Mouse (Mus musculus) Muller cell, postnatal 12 days (primary cell): ENCODE results near the gene Mrps9.

Experiments used
- DNase-seq: peaks from one replicate; pipeline ENCODE4 v3.0.0-alpha.2; 2015; ENCODE audit errors: inconsistent ontology term

Mrps9 gene

GRCm38 (mm10) chr1:42905148-42905547, 54.1 kb downstream of the Mrps9 start:
- DNase-seq: no peak

- DNase-seq: no peak
Observed at GRCm38 (mm10) chr1:42906696-42907095, 55.7 kb downstream of the Mrps9 start.

DNA sequence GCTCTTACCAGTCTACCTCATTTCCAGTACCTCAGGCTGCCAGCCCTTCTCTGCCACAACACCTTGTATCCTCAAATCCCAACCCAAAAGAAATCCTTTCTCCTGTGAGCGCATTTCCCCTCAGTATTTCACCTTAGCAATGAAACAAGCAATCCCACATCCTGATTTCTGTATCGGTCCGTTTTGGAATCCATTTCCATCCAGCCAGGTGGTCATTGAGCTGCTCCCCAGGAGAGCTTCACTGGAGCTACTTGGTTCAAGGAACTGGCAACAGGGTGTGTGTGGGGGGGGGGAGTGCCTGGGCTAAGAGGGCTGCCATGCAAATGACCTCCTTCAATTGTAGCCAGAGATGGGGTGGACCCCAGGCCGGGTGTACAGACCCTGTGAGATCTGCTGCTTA, 56.1 kb downstream of the Mrps9 start:
- no peak for DNase-seq

GRCm38 (mm10) chr1:42915062-42915461, 64.0 kb downstream of the Mrps9 start:
- peak; percentile 19 for DNase-seq

DNA sequence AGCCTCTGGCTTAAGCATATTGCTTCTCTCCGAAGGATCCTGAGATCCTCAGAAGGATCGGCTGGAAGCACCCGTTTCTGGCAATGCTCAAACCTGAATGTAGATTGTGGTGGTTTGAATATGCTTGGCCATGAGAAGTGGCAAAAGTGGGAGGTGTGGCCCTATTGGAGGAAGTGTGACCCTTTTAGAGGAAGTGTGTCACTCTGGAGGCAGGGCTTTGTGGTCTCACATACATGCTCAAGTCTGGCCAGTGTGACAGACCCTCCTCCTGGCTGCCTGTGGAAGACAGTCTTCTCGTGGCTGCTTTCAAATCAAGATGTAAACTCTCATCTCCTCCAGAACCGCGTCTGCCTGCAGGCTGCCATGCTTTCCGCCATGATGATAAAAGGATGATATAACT, 65.7 kb downstream of the Mrps9 start:
- no peak for DNase-seq

DNA sequence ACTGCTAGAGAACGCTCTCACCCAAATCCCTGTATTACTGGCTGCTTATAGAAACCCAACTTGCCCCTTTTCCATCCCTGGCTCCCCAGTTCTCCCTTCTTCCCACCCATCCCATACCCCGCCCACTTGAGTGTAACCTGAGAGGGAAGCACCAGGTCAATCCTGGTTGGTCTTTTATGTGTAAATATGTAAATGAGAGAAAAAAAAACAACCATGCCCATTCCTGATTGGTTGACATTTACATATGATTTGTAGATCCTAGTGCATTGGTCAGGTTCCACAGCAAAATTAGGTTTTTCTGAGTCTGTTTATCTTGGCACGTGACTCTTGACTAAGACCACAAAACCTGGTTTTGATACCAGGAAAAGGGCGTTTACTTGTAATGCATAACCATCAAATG, 66.9 kb downstream of the Mrps9 start:
- peak; percentile 14 for DNase-seq

DNA sequence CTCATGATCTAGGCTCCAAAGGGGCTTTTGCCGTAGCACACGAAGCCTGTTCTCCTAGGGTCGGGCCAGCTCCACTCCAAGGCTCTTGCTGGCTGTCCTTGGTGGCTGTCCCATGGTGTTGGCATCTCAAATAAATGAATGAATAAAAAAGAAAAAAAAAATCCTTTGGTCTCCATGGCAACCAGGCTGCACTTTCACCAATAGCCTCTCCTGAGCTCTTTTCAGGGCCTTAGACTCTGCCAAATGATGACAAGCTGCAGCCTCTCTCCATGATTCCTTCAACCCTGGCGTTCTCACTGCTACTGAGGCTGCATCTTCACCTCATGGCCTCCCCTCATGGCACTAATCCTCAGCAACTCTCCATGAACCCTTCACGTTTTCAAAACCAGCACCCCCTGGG, 72.9 kb downstream of the Mrps9 start:
- DNase-seq: no peak

GRCm38 (mm10) chr1:42933613-42934012, 82.6 kb downstream of the Mrps9 start:
- DNase-seq: no peak

DNA sequence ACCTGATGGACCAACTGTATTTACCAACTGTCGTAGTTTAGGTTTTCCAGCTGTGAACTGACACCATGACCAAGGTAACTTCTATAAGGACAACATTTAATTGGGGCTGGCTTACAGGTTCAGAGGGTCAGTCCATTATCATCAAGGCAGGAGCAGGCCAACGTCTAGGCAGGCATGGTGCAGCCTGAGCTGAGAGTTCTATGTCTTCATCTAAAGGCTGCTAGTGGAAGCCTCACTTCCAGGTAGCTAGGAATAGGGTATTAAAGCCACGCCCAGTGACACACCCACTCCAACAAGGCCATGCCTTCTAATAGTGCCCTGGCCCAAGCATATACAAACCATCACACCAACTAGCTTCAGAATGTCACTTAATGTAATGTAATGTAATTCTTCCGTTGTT, 97.5 kb downstream of the Mrps9 start:
- no peak for DNase-seq

GRCm38 (mm10) chr1:42952734-42953481, 101.9 kb downstream of the Mrps9 start, which contains the start of gene Gpr45:
Gene Gpr45 (plus strand): TSS chr1:42952872.
- DNase-seq: peak; percentile 64

DNA sequence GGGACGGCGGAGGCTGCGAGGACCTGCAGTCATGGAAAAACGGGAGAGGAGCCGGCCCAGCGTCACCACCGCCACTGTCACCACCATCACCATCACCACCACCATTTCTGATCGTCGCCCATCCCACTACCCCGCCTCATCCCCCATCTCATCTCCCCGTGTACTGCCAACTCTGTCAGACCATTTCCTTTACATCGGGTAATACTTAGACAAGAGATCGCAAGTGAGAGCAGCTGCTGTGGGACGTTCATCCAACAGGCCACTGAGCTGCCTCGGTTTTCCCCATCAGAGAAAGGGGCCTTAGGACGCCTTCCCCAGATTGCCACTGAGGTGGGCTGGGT, 102.4 kb downstream of the Mrps9 start:
- peak; percentile 4 for DNase-seq
